In genomic region chr15:82163356-82164060, GRCm38 (mm10) we compare ENCODE assay signal across 12 mouse cellular contexts. TPM values are rescaled to one million over a fixed set of nuclear protein-coding genes. Genes with fewer than 3 reads are reported as not detected.
DNase-seq lines count a peak whose midpoint lies in the region; ATAC-seq lines count a peak whose summit lies in the region.
"Had no signal": no experiment of that assay in that cellular context is flagged by ENCODE, and none has a peak within 500 bp of the region (broad histone marks: within the 10 kb centered on the region; RNA-seq: fewer than 3 reads in every experiment).

No protein-coding gene starts in this region.

- peaks cover 71% of the 10 kb centered on the region for H3K4me1 ChIP-seq in heart, embryonic 11.5 days (ENCODE audit: control insufficient read depth, insufficient read depth, low read length)
- H3K4me1 ChIP-seq in midbrain, embryonic 10.5 days, result peaks cover 87% of the 10 kb centered on the region
- H3K4me1 ChIP-seq in midbrain, embryonic 16.5 days (ENCODE audit: control insufficient read depth, insufficient read depth, low read length), result peaks cover 32% of the 10 kb centered on the region
- peaks cover 61% of the 10 kb centered on the region for H3K4me1 ChIP-seq in intestine, embryonic 14.5 days (replicated peaks; ENCODE audit: control insufficient read depth, insufficient read depth, low read length)

- H3K27ac ChIP-seq in heart, embryonic 11.5 days (ENCODE audit: low read depth, low read length), result peak overlapping the region; percentile 80
- H3K27ac ChIP-seq in midbrain, embryonic 10.5 days (replicated peaks), result peak overlapping the region; percentile 59; the same call in 1 of the 2 replicates
- no peak overlapping the region for H3K27ac ChIP-seq in midbrain, embryonic 16.5 days (ENCODE audit: low read length)
- peak overlapping the region; percentile 43 for H3K27ac ChIP-seq in intestine, embryonic 14.5 days (ENCODE audit: low read depth)

- no peak overlapping the region for H3K9ac ChIP-seq in heart, embryonic 11.5 days (ENCODE audit: low read depth, low read length)
- no peak overlapping the region for H3K9ac ChIP-seq in midbrain, embryonic 16.5 days (ENCODE audit: low read depth, low read length)
- no peak overlapping the region for H3K9ac ChIP-seq in intestine, embryonic 14.5 days (ENCODE audit: low read length)

- H3K4me2 ChIP-seq in heart, embryonic 11.5 days, result no peak overlapping the region
- H3K4me2 ChIP-seq in midbrain, embryonic 16.5 days (ENCODE audit: low read length), result no peak overlapping the region
- no peak overlapping the region for H3K4me2 ChIP-seq in intestine, embryonic 14.5 days (ENCODE audit: low read length)

- no peaks in the 10 kb centered on the region for H3K9me3 ChIP-seq in heart, embryonic 11.5 days (replicated peaks; ENCODE audit: control insufficient read depth, low read length)
- H3K9me3 ChIP-seq in midbrain, embryonic 10.5 days (replicated peaks), result no peaks in the 10 kb centered on the region
- no peaks in the 10 kb centered on the region for H3K9me3 ChIP-seq in midbrain, embryonic 16.5 days (replicated peaks; ENCODE audit: control insufficient read depth, low read length, poor library complexity, severe bottlenecking)
- no peaks in the 10 kb centered on the region for H3K9me3 ChIP-seq in intestine, embryonic 14.5 days (ENCODE audit: control insufficient read depth, low read length)

- H3K27me3 ChIP-seq in heart, embryonic 11.5 days (ENCODE audit: control insufficient read depth, insufficient read depth, low read length), result no peaks in the 10 kb centered on the region
- no peaks in the 10 kb centered on the region for H3K27me3 ChIP-seq in midbrain, embryonic 10.5 days (ENCODE audit: low read depth, poor library complexity, severe bottlenecking)
- no peaks in the 10 kb centered on the region for H3K27me3 ChIP-seq in midbrain, embryonic 16.5 days (ENCODE audit: control insufficient read depth, insufficient read depth, low read depth, low read length)
- H3K27me3 ChIP-seq in intestine, embryonic 14.5 days (replicated peaks; ENCODE audit: control insufficient read depth, insufficient read depth, low read length), result no peaks in the 10 kb centered on the region

- whole genome bisulfite sequencing in heart, embryonic 11.5 days (ENCODE audit: insufficient replicate concordance), result 75% methylated on average over 10 of the region's 10 CpGs
- WGBS in midbrain, embryonic 10.5 days, result 88% methylated on average over 10 of the region's 10 CpGs
- WGBS in midbrain, embryonic 16.5 days, result 83% methylated on average over 10 of the region's 10 CpGs
- 85% methylated on average over 10 of the region's 10 CpGs for WGBS in intestine, embryonic 14.5 days

- no peaks in the 10 kb centered on the region for H3K36me3 ChIP-seq in heart, embryonic 11.5 days (ENCODE audit: control insufficient read depth, insufficient read depth, low read length)
- peaks cover 4% of the 10 kb centered on the region for H3K36me3 ChIP-seq in midbrain, embryonic 10.5 days
- no peaks in the 10 kb centered on the region for H3K36me3 ChIP-seq in midbrain, embryonic 16.5 days (ENCODE audit: control insufficient read depth, insufficient read depth, low read length)
- H3K36me3 ChIP-seq in intestine, embryonic 14.5 days (ENCODE audit: control insufficient read depth, insufficient read depth, low read length), result no peaks in the 10 kb centered on the region

- no peak overlapping the region for H3K4me3 ChIP-seq in heart, embryonic 11.5 days (ENCODE audit: low read depth, low read length)
- H3K4me3 ChIP-seq in midbrain, embryonic 10.5 days, result no peak overlapping the region
- H3K4me3 ChIP-seq in midbrain, embryonic 16.5 days (ENCODE audit: low read depth, low read length), result no peak overlapping the region
- no peak overlapping the region for H3K4me3 ChIP-seq in intestine, embryonic 14.5 days (ENCODE audit: low read depth, low read length)

- intact Hi-C loops in heart, postnatal 14 days (cut with DNase I), result loop anchor here (2.0 kb wide), 2 partner anchors 25 to 99 kb away; no protein-coding TSS in a partner anchor
- intact Hi-C loops in left cerebral cortex, postnatal 10 days (cut with DNase I), result no loop called here

- DNase-seq in heart, postnatal 14 days, result no peak
- DNase-seq in midbrain, embryonic 10.5 days (ENCODE audit: low spot score), result no peak
- no peak for DNase-seq in intestine, embryonic 14.5 days (ENCODE audit: low spot score)
- DNase-seq in left cerebral cortex, postnatal 10 days (ENCODE audit: extremely low spot score in 1 of 2, low spot score in 2 of 2), result no peak
- DNase-seq in cerebellum, postnatal 4 days (ENCODE audit: low spot score in 2 of 2), result no peak
- DNase-seq: adrenal gland, postnatal 14 days; embryo, embryonic 11 days; gastrocnemius, postnatal 14 days; right cerebral cortex, postnatal 14 days had no signal

- no peak for ATAC-seq in heart, embryonic 11.5 days (replicated peaks; ENCODE audit: insufficient number of reproducible peaks, low FRiP score, low TSS enrichment)
- no peak for ATAC-seq in midbrain, embryonic 16.5 days
- ATAC-seq in intestine, embryonic 14.5 days (replicated peaks; ENCODE audit: low FRiP score, low TSS enrichment, low read depth), result no peak
- peak; percentile 21; the same call in 1 of the 2 replicates for ATAC-seq in neutrophil, adult 5-6 weeks (ENCODE audit: extremely low read depth, insufficient number of reproducible peaks, low FRiP score, poor library complexity, severe bottlenecking)

RNA-seq across cellular contexts. Expression of gene Srebf2, which starts 16.5 kb away (rescaled TPM):
- 82.3 and 88.1 TPM in 2 replicates for polyA plus RNA-seq in heart, embryonic 11.5 days (2014; fragmentation: Nextera tagmentation; extraction: Ambion mirVana)
- 10 to 100 TPM; 18.7 to 22.6 TPM for total RNA-seq in heart, postnatal 14 days (2021)
- 214 and 239 TPM in 2 replicates for polyA plus RNA-seq in midbrain, embryonic 10.5 days (2016; fragmentation: Nextera tagmentation; extraction: Ambion mirVana)
- 194 and 218 TPM in 2 replicates for polyA plus RNA-seq in midbrain, embryonic 16.5 days (2015; fragmentation: Nextera tagmentation; extraction: Ambion mirVana)
- 136 and 144 TPM in 2 replicates for polyA plus RNA-seq in intestine, embryonic 14.5 days (2014; fragmentation: Nextera tagmentation; extraction: Ambion mirVana)
- 71.5 and 74.5 TPM in 2 replicates for total RNA-seq in neutrophil, adult 5-6 weeks (2017)
- total RNA-seq in left cerebral cortex, postnatal 10 days (2021), result 100 to 1,000 TPM; 202 to 204 TPM

RNA-seq across cellular contexts. Expression of gene Ccdc134, which starts 35.8 kb away (rescaled TPM):
- 9.5 and 9.6 TPM in 2 replicates for polyA plus RNA-seq in heart, embryonic 11.5 days (2014; fragmentation: Nextera tagmentation; extraction: Ambion mirVana)
- total RNA-seq in heart, postnatal 14 days (2021), result 1 to 10 TPM; 4.8 to 5.8 TPM
- polyA plus RNA-seq in midbrain, embryonic 10.5 days (2016; fragmentation: Nextera tagmentation; extraction: Ambion mirVana), result 23.0 and 25.6 TPM in 2 replicates
- 10.5 and 11.3 TPM in 2 replicates for polyA plus RNA-seq in midbrain, embryonic 16.5 days (2015; fragmentation: Nextera tagmentation; extraction: Ambion mirVana)
- polyA plus RNA-seq in intestine, embryonic 14.5 days (2014; fragmentation: Nextera tagmentation; extraction: Ambion mirVana), result 14.2 and 15.3 TPM in 2 replicates
- total RNA-seq in neutrophil, adult 5-6 weeks (2017), result 35.9 and 37.9 TPM in 2 replicates
- total RNA-seq in left cerebral cortex, postnatal 10 days (2021), result 10 to 100 TPM in 1 of 2 experiments, 1 to 10 TPM in 1; 7.4 to 10.2 TPM

RNA-seq across cellular contexts. Expression of gene Shisa8, which starts 49.1 kb away (rescaled TPM):
- polyA plus RNA-seq in heart, embryonic 11.5 days (2014; fragmentation: Nextera tagmentation; extraction: Ambion mirVana), result 0.07 TPM in 1 of 2 replicates, not detected in the other
- under 1 TPM; 0.14 to 0.34 TPM for total RNA-seq in heart, postnatal 14 days (2021)
- 0.16 and 0.52 TPM in 2 replicates for polyA plus RNA-seq in midbrain, embryonic 10.5 days (2016; fragmentation: Nextera tagmentation; extraction: Ambion mirVana)
- 0.77 and 1.0 TPM in 2 replicates for polyA plus RNA-seq in midbrain, embryonic 16.5 days (2015; fragmentation: Nextera tagmentation; extraction: Ambion mirVana)
- 0.15 TPM in 2 replicates for polyA plus RNA-seq in intestine, embryonic 14.5 days (2014; fragmentation: Nextera tagmentation; extraction: Ambion mirVana)
- total RNA-seq in neutrophil, adult 5-6 weeks (2017), result 0.58 and 1.1 TPM in 2 replicates
- total RNA-seq in left cerebral cortex, postnatal 10 days (2021), result 1 to 10 TPM; 3.1 to 3.5 TPM
